Mouse (Mus musculus) lung, postnatal 4 days (tissue): ENCODE measurements around the gene Tnni1.

ENCODE experiments used
- DNase-seq, 2 experiments: peaks; one replicate each; pipeline ENCODE4 v3.0.0; 2021

Tnni1 gene

GRCm38 (mm10) chr1:135811016-135811646 is 31.9 kb downstream of the Tnni1 start:
- peak; percentile 75 to 88 for DNase-seq

DNA sequence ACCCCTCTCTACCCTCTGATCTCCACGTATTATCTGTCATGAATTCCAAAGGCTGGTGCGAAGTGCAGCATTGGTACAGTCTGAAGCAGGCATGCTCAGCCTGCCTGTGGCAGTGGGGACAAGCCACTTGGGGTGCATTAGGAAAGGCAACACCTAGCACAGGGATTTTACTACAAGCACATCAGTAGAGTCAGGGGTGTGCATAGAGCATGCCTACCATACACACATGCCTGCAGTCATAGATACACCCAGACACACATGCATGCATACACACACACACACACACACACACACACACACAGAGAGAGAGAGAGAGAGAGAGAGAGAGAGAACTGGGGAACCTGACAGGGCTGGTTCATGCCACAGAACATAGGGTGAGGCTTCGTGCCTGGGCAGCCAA is 33.0 kb downstream of the Tnni1 start:
- DNase-seq = no peak

- no peak for DNase-seq
Measured at GRCm38 (mm10) chr1:135812618-135813017, 33.4 kb downstream of the Tnni1 start.

GRCm38 (mm10) chr1:135813071-135813470 is 33.8 kb downstream of the Tnni1 start:
- DNase-seq = no peak

GRCm38 (mm10) chr1:135813687-135814395 is 34.6 kb downstream of the Tnni1 start:
- DNase-seq = no peak

DNA sequence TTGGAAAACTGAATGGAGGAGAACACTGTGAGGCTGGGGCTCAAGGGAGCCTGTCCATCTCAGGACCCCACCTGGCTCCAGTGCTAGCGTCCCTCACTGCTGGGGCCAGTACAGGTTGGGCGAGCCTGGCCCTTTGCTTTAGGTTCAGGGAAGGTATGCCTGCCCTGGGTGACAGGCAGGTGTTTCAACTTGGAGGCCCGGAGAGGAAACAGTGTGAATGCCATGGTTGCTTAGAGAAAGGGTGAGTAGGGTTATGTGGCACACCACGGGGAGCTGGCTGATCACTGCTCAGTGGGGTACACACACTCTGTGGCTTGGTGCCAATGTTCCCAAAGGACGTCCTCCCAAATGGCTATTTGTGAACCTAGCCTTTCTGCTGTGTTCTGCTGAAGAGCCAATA is 35.3 kb downstream of the Tnni1 start:
- no peak for DNase-seq

- DNase-seq = no peak
Measured at GRCm38 (mm10) chr1:135817595-135817994, 38.4 kb downstream of the Tnni1 start.

DNA sequence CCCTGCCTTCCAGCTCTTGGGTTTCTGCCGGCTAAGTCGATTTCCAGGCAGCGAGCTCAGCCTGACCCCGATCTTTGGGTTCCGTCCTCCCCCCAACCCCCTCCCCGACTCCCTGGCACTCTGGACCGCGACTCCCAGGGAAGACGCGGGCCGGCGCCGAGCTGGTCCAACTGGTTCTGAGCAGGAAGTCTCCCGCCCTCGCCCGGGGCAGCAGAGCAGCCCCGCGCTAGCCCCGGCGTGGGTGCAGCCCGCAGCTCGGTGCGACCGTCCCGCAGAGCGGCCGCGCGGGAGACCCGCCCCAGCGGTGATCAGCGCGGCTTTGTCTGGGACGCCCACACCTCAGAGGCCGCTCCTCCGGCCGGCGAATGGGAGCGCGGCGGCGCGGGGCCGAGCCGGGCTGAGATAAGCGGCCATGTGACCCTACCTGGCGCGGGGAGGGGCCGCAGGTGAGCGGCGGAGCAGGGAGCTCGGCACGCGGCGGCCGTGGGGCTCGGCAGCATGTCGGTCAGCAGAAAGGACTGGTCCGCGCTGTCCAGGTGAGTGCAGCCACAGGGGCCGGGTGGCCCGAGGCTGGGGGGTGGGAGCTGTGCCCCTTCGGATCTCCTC is 39.4 kb downstream of the Tnni1 start, which contains the start of gene Lad1:
Gene Lad1 (plus strand): TSS at position 118 of the 606 bp plus-strand sequence.
- DNase-seq = peak; percentile 65 to 81

DNA sequence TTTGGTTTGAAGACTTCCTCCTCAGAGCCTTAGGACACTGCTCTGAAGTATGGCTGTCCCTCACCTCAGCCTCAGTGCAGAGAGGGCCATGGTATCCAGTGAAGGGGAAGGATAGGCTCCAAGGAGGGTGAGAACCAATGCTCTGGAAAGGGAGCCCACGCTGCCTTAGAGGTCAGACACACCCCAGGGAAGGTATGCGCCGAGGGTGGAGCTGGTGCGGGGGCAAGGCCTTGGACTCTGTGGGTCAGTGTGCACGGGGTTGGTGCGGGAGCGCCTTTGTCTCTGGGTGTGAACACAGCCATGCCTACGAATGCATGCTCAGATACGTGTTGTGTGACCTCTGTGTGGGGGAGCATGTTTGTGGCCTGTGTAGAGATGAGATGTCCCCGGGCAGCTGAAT is 40.8 kb downstream of the Tnni1 start:
- DNase-seq = no peak

DNA sequence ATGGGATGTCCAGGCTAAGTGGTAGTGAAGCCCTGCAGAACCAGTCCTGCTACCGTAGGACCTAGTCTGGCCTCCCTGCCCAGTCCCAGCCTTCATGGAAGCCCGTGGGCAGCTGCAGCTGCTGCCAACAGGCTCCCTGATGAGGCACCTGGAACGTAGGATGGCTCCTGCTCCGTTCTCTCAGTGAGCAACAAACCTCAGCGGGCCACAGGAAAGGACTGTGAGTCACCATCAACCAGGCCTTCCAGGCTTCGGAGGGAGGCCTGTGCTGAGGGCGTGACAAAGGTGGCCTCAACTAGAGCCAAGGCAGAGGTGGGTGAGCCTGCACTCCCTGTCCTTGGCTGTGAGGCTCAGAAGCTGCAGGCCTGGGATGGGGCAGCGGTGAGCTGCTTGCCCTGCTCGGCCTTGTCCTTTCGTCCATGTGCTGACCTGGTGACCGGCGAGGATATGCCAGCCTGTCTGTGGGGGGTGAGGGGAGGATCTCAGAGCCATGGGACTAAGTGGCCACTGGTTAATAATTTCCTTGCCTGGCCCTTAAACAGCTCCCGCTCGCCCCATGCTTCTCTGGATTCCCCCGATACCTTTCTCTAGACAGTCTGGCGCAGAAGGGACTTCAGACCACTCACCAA is 41.6 kb downstream of the Tnni1 start:
- no peak for DNase-seq

GRCm38 (mm10) chr1:135821780-135822179 is 42.5 kb downstream of the Tnni1 start:
- DNase-seq = no peak

DNA sequence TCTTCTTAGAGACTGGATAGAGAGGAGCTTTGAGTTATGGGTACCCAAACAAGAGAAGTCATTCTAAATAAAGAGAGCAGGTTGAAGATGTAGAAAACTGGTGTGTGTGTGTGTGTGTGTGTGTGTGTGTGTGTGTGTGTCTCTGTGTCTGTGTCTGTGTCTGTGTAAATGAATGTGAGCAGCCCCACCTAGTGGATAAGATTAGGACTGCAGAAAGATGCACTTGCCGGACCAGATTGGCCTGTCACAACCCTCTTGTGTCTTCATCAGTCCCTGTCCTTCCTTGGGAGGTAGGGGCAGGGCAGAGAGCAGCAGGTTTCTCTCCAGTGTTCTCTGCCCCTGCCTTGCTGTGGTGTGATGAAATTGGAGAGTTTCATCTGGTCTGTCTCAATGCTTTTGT is 49.7 kb downstream of the Tnni1 start:
- peak in 1 of 2 experiments; percentile 56 for DNase-seq

DNA sequence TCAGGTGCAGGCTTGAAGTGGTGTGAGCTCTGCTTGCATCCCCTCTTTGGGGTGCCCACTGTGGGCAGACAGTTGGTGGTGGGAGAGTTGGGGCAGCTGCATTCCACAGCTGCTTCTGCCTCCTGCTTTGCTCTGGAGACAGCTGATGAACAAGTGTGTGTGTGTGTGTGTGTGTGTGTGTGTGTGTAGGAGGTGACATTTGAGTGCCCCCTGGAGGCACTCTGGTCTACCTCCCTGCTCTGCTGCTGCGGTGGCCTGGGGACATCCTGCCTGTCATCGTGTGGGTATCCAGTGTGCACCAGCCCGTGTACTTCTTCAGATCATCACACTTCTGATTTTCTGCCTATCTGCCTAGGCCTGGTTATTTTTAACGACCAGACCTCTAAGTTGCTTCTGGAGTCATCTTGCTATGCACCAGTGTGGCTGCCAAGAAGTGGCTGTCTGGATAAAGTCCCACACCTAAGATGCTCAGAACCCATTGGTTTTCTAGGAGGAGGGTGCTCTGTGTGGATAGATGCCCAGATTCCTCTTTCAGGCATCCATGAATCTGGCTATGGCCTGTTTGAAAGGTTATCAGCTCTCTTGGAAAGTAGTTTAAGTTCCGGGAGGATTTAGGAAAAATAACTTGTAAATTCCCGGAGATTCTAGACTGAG is 55.1 kb downstream of the Tnni1 start:
- no peak for DNase-seq

GRCm38 (mm10) chr1:135834983-135835382 is 55.7 kb downstream of the Tnni1 start:
- DNase-seq = no peak

DNA sequence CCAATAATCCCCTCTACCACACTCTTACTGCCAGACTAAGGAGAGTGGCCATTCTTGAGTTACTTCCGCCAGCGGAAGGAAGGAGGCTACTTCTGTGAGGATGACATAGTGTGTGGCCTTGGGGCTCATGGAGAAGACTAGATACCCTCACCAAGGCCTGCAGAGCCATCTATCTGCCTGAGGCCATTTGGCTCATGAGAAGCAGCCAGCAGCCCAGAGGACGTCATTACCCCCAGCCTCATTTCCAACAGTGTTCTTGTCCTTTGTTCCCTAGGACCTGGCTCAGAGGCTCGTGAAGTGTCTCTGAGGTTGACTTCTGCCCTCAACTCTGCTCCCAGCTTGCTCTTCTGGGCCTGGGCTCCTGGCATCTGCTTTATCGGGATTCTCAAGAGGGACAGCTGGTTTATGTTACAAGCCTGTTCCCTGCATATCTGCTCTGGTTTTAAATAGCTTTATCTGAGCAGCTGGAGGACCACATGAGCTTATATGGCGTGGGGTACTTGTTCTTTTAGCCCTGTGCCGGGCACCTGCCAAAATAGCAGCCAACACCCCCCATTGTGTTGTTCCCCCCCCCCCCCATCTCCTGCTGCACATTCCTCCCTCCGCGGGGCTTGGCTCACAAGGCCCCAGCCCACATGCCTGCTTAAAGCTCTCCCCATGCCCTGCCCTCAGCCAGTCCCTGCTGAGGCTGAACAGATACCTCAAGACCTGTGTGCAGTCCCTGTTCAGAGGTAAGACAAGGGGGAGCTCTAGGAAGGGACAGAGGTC is 56.7 kb downstream of the Tnni1 start, which contains the start of gene Tnnt2:
Gene Tnnt2 (plus strand): TSS at position 639 of the 768 bp plus-strand sequence.
- no peak for DNase-seq

DNA sequence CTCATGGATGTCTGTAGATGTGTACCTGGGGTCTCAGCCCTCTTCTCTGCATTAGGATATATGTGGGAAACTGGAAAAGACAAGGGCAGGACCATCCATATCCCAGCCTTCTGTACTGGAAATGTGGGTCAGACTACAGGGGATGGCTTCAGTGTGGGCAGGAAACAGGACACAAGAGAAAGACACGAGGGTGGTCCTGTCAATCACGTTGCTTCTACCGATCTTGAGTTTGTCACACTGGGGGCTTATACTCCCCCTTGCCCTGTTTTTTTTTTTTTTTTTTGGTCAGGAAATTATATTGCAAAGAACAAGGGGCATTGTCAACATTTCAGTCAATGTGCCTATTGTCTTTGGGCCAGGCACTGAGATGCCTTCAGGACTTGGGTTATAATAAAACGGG is 59.4 kb downstream of the Tnni1 start:
- DNase-seq = no peak

DNA sequence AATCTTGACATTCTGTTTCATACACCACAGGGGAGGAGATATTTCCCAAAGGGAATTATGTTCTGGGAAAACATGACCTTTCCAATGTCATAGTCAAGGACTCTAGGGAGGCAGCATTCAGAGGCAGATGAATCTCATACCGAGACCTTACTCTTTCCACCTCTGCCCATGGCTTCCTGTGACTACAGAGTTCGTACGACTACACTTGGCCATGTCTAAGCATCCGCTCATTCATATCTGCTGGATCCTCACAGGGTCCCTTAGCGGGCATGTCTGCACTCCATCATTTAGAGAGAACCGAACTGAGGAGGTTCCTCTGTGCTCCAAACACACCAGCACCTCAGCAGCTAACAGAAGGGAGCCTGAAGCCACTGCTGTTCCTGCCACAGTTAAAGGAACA is 59.8 kb downstream of the Tnni1 start:
- no peak for DNase-seq

- DNase-seq = no peak
Measured at GRCm38 (mm10) chr1:135840675-135841395, 61.6 kb downstream of the Tnni1 start.

GRCm38 (mm10) chr1:135843519-135844262 is 64.5 kb downstream of the Tnni1 start:
- no peak for DNase-seq

- DNase-seq = peak; percentile 63 to 69
Measured at GRCm38 (mm10) chr1:135844481-135844880, 65.2 kb downstream of the Tnni1 start.

DNA sequence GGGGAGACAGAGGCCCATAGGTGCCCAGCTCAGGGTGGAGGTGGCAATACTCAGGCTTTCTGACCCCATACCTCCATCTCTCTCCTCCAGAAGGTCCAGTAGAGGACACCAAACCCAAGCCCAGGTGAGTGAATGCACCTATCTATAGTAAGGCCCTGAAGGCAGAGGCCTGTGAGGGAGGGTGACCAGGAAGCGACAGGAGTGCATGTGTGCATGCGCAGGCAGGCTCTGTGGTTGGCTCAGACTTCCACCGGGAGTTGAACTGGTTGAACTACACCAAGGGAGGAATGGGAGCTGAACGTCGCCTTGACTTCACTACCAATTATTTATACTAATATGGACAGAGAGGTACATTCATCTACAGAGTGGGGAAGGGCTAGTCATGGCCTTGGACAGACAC is 67.4 kb downstream of the Tnni1 start:
- no peak for DNase-seq
